Mouse (Mus musculus) adrenal gland, adult 2 months (tissue): ENCODE measurements around the gene Pmfbp1. TPM values are rescaled to one million over a fixed set of nuclear protein-coding genes. Genes with fewer than 3 reads are reported as not detected.
A peak's percentile ranks its signal among the peaks of the same experiment; 100 is the strongest.

Experiments
- DNase-seq: peaks from one replicate; pipeline ENCODE4 v3.0.0; 2021
- polyA plus RNA-seq: library from polyadenylated mRNA; depleted of rRNA; stranded (reverse); fragments of >200 nt; gene quantifications from 2 replicates; pipeline ENCODE4 v1.2.3, GENCODE M21; 2012
- total RNA-seq, 2 experiments: library from RNA; stranded (reverse); gene quantifications; 2 replicates each; pipeline ENCODE4 v1.2.3; 2021

The Pmfbp1 gene
- total and polyA plus RNA-seq, 3 experiments, result not detected

- DNase-seq, result no peak
Observed at GRCm38 (mm10) chr8:109499009-109499717, 5.3 kb downstream of the Pmfbp1 start.

GRCm38 (mm10) chr8:109503566-109503965 lies 9.7 kb downstream of the Pmfbp1 start:
- DNase-seq, result no peak

- no peak for DNase-seq
Observed at GRCm38 (mm10) chr8:109505560-109505959, 11.7 kb downstream of the Pmfbp1 start.

GRCm38 (mm10) chr8:109524008-109524407 lies 30.2 kb downstream of the Pmfbp1 start:
- DNase-seq, result no peak

GRCm38 (mm10) chr8:109535140-109535990 lies 41.5 kb downstream of the Pmfbp1 start:
- peak; percentile 15 for DNase-seq

- peak; percentile 76 for DNase-seq
Observed at GRCm38 (mm10) chr8:109536703-109537102, 42.9 kb downstream of the Pmfbp1 start.

GRCm38 (mm10) chr8:109542165-109542564 lies 48.3 kb downstream of the Pmfbp1 start:
- no peak for DNase-seq

- DNase-seq, result no peak
Observed at GRCm38 (mm10) chr8:109542748-109543519, 49.1 kb downstream of the Pmfbp1 start.

- DNase-seq, result no peak
Observed at GRCm38 (mm10) chr8:109544049-109544448, 50.2 kb downstream of the Pmfbp1 start.

- no peak for DNase-seq
Observed at GRCm38 (mm10) chr8:109551663-109552062, 57.8 kb downstream of the Pmfbp1 start.

GRCm38 (mm10) chr8:109563881-109564280 lies 70.1 kb downstream of the Pmfbp1 start:
- no peak for DNase-seq

GRCm38 (mm10) chr8:109564766-109565165 lies 70.9 kb downstream of the Pmfbp1 start:
- no peak for DNase-seq

GRCm38 (mm10) chr8:109565498-109566333 lies 71.9 kb downstream of the Pmfbp1 start, which contains the start of the genes Dhx38 and Txnl4b:
TSS of gene Dhx38 (minus strand) at chr8:109565861.
TSS of gene Txnl4b (plus strand) at chr8:109565892.
- DNase-seq, result peak; percentile 99

- DNase-seq, result no peak
Observed at GRCm38 (mm10) chr8:109571139-109571538, 77.3 kb downstream of the Pmfbp1 start.

GRCm38 (mm10) chr8:109576311-109576710 lies 82.5 kb downstream of the Pmfbp1 start:
- DNase-seq, result no peak

- DNase-seq, result peak; percentile 55
Observed at GRCm38 (mm10) chr8:109578900-109579301, 85.1 kb downstream of the Pmfbp1 start, which contains the start of gene Hp. TSS of gene Hp (minus strand) at chr8:109579172.

GRCm38 (mm10) chr8:109584293-109584692 lies 90.5 kb downstream of the Pmfbp1 start:
- no peak for DNase-seq

- no peak for DNase-seq
Observed at GRCm38 (mm10) chr8:109584830-109585229, 91.0 kb downstream of the Pmfbp1 start.

GRCm38 (mm10) chr8:109585652-109586051 lies 91.8 kb downstream of the Pmfbp1 start:
- DNase-seq, result no peak

- no peak for DNase-seq
Observed at GRCm38 (mm10) chr8:109586972-109587504, 93.2 kb downstream of the Pmfbp1 start.

GRCm38 (mm10) chr8:109590901-109591300 lies 97.1 kb downstream of the Pmfbp1 start:
- DNase-seq, result no peak
